Mouse (Mus musculus): Measurements from ENCODE around the gene Ddit4. TPM values are rescaled to one million over a fixed set of nuclear protein-coding genes. Genes with fewer than 3 reads are reported as not detected.

The Ddit4 gene
- polyA plus RNA-seq, 1 experiment = 266 TPM

- Histone ChIP-seq H3K4me3 (peak overlapping the region; percentile 16), H3ac (ENCODE audit: control insufficient read depth, insufficient read length) (no peak overlapping the region), H3K36me3 (ENCODE audit: control insufficient read depth, insufficient read depth) (no peaks in the 10 kb centered on the region), H3K79me2 (ENCODE audit: control insufficient read depth, insufficient read depth) (no peaks in the 10 kb centered on the region), H3K27me3 (ENCODE audit: control insufficient read depth, insufficient read depth, insufficient read length) (no peaks in the 10 kb centered on the region), H3K4me2 (ENCODE audit: low read depth) (peak overlapping the region; percentile 98)
- TF ChIP-seq USF1 (IDR thresholded peaks at IDR 0.05; ENCODE audit: low read depth) (no peak), E2F4 (IDR thresholded peaks at IDR 0.05; ENCODE audit: insufficient read depth) (no peak), TCF3 (IDR thresholded peaks at IDR 0.05; ENCODE audit: insufficient read length, low read depth) (no peak), MYOD1 (IDR thresholded peaks at IDR 0.05; ENCODE audit: control insufficient read depth in 1 of 3, insufficient read length in 2 of 3, low read depth in 2 of 3) (no peak), POLR2AphosphoS2 (IDR thresholded peaks at IDR 0.05; ENCODE audit: insufficient read length, low read depth) (no peak), POLR2A (IDR thresholded peaks at IDR 0.05; ENCODE audit: insufficient read length, low read depth) (no peak), MYOG (IDR thresholded peaks at IDR 0.05; ENCODE audit: control insufficient read depth in 1 of 3, insufficient read depth in 1 of 3, insufficient read length in 2 of 3, low read depth in 2 of 3) (peak in 1 of 3 experiments; percentile 51), CEBPB (IDR thresholded peaks at IDR 0.05; ENCODE audit: insufficient read depth, poor library complexity, severe bottlenecking) (peak; percentile 74), SRF (IDR thresholded peaks at IDR 0.05; ENCODE audit: control insufficient read depth, insufficient read length, low read depth) (peak; percentile 15), TCF12 (IDR thresholded peaks at IDR 0.05; ENCODE audit: insufficient read depth, poor library complexity, severe bottlenecking) (no peak), REST (IDR thresholded peaks at IDR 0.05; ENCODE audit: insufficient read depth, insufficient read length) (no peak), MAX (IDR thresholded peaks at IDR 0.05; ENCODE audit: low read depth) (no peak)
Observed at GRCm38 (mm10) chr10:59943421-59943989, 8.1 kb downstream of the Ddit4 start.

GRCm38 (mm10) chr10:59942847-59943420 lies 8.7 kb downstream of the Ddit4 start:
- Histone ChIP-seq H3K4me3 (peak overlapping the region; percentile 16), H3K4me2 (ENCODE audit: low read depth) (peak overlapping the region; percentile 98), H3ac (ENCODE audit: control insufficient read depth, insufficient read length) (no peak overlapping the region), H3K79me2 (ENCODE audit: control insufficient read depth, insufficient read depth) (no peaks in the 10 kb centered on the region), H3K36me3 (ENCODE audit: control insufficient read depth, insufficient read depth) (no peaks in the 10 kb centered on the region), H3K27me3 (ENCODE audit: control insufficient read depth, insufficient read depth, insufficient read length) (no peaks in the 10 kb centered on the region)
- no peak for TF ChIP-seq E2F4 (IDR thresholded peaks at IDR 0.05; ENCODE audit: insufficient read depth)
- TF ChIP-seq MAX (IDR thresholded peaks at IDR 0.05; ENCODE audit: low read depth) = no peak
- no peak for TF ChIP-seq TCF12 (IDR thresholded peaks at IDR 0.05; ENCODE audit: insufficient read depth, poor library complexity, severe bottlenecking)
- TF ChIP-seq REST (IDR thresholded peaks at IDR 0.05; ENCODE audit: insufficient read depth, insufficient read length) = no peak
- TF ChIP-seq MYOD1 (IDR thresholded peaks at IDR 0.05; ENCODE audit: control insufficient read depth in 1 of 3, insufficient read length in 2 of 3, low read depth in 2 of 3) = peak in 1 of 3 experiments; percentile 18

GRCm38 (mm10) chr10:59942281-59942846 lies 9.3 kb downstream of the Ddit4 start:
- peak overlapping the region; percentile 98 for H3K4me2 ChIP-seq (ENCODE audit: low read depth)
- no peaks in the 10 kb centered on the region for H3K36me3 ChIP-seq (ENCODE audit: control insufficient read depth, insufficient read depth)
- H3K4me3 ChIP-seq = peak overlapping the region; percentile 16
- H3K27me3 ChIP-seq (ENCODE audit: control insufficient read depth, insufficient read depth, insufficient read length) = no peaks in the 10 kb centered on the region
- H3ac ChIP-seq (ENCODE audit: control insufficient read depth, insufficient read length) = no peak overlapping the region
- H3K79me2 ChIP-seq (ENCODE audit: control insufficient read depth, insufficient read depth) = no peaks in the 10 kb centered on the region
- TF ChIP-seq USF1 (IDR thresholded peaks at IDR 0.05; ENCODE audit: low read depth) (no peak), CEBPB (IDR thresholded peaks at IDR 0.05; ENCODE audit: insufficient read depth, poor library complexity, severe bottlenecking) (no peak), SRF (IDR thresholded peaks at IDR 0.05; ENCODE audit: control insufficient read depth, insufficient read length, low read depth) (no peak), POLR2A (IDR thresholded peaks at IDR 0.05; ENCODE audit: insufficient read length, low read depth) (no peak), REST (IDR thresholded peaks at IDR 0.05; ENCODE audit: insufficient read depth, insufficient read length) (no peak), TCF12 (IDR thresholded peaks at IDR 0.05; ENCODE audit: insufficient read depth, poor library complexity, severe bottlenecking) (no peak), POLR2AphosphoS2 (IDR thresholded peaks at IDR 0.05; ENCODE audit: insufficient read length, low read depth) (no peak), TCF3 (IDR thresholded peaks at IDR 0.05; ENCODE audit: insufficient read length, low read depth) (no peak), MAX (IDR thresholded peaks at IDR 0.05; ENCODE audit: low read depth) (no peak), E2F4 (IDR thresholded peaks at IDR 0.05; ENCODE audit: insufficient read depth) (no peak), MYOD1 (IDR thresholded peaks at IDR 0.05; ENCODE audit: control insufficient read depth in 1 of 3, insufficient read length in 2 of 3, low read depth in 2 of 3) (peak in 2 of 3 experiments; percentile 18 to 37), MYOG (IDR thresholded peaks at IDR 0.05; ENCODE audit: control insufficient read depth in 1 of 3, insufficient read depth in 1 of 3, insufficient read length in 2 of 3, low read depth in 2 of 3) (peak in 1 of 3 experiments; percentile 17)

GRCm38 (mm10) chr10:59939081-59939480 lies 12.6 kb downstream of the Ddit4 start:
- Histone ChIP-seq H3K27me3 (ENCODE audit: control insufficient read depth, insufficient read depth, insufficient read length) (no peaks in the 10 kb centered on the region), H3K4me3 (no peak overlapping the region), H3ac (ENCODE audit: control insufficient read depth, insufficient read length) (no peak overlapping the region), H3K36me3 (ENCODE audit: control insufficient read depth, insufficient read depth) (no peaks in the 10 kb centered on the region), H3K79me2 (ENCODE audit: control insufficient read depth, insufficient read depth) (no peaks in the 10 kb centered on the region), H3K4me2 (ENCODE audit: low read depth) (no peak overlapping the region)
- TF ChIP-seq USF1 (IDR thresholded peaks at IDR 0.05; ENCODE audit: low read depth) = no peak
- TF ChIP-seq MYOD1 (IDR thresholded peaks at IDR 0.05; ENCODE audit: control insufficient read depth in 1 of 3, insufficient read length in 2 of 3, low read depth in 2 of 3) = no peak
- no peak for TF ChIP-seq TCF12 (IDR thresholded peaks at IDR 0.05; ENCODE audit: insufficient read depth, poor library complexity, severe bottlenecking)
- no peak for TF ChIP-seq MAX (IDR thresholded peaks at IDR 0.05; ENCODE audit: low read depth)
- TF ChIP-seq POLR2AphosphoS2 (IDR thresholded peaks at IDR 0.05; ENCODE audit: insufficient read length, low read depth) = no peak
- TF ChIP-seq E2F4 (IDR thresholded peaks at IDR 0.05; ENCODE audit: insufficient read depth) = no peak
- TF ChIP-seq REST (IDR thresholded peaks at IDR 0.05; ENCODE audit: insufficient read depth, insufficient read length) = no peak
- TF ChIP-seq POLR2A (IDR thresholded peaks at IDR 0.05; ENCODE audit: insufficient read length, low read depth) = no peak
- TF ChIP-seq SRF (IDR thresholded peaks at IDR 0.05; ENCODE audit: control insufficient read depth, insufficient read length, low read depth) = no peak
- TF ChIP-seq TCF3 (IDR thresholded peaks at IDR 0.05; ENCODE audit: insufficient read length, low read depth) = no peak
- TF ChIP-seq CEBPB (IDR thresholded peaks at IDR 0.05; ENCODE audit: insufficient read depth, poor library complexity, severe bottlenecking) = no peak
- TF ChIP-seq MYOG (IDR thresholded peaks at IDR 0.05; ENCODE audit: control insufficient read depth in 1 of 3, insufficient read depth in 1 of 3, insufficient read length in 2 of 3, low read depth in 2 of 3) = no peak
